Mouse (Mus musculus) testis, adult 2 months (tissue): ENCODE data around the gene Vkorc1.

Source experiments
- CTCF ChIP-seq: fragments of 200-500 bp; IDR thresholded peaks from 2 replicates; pipeline ENCODE4 v1.5.1; 2012; ENCODE audit warnings: low read depth, mild to moderate bottlenecking, inconsistent platforms, low read length, moderate library complexity; ENCODE audit not compliant: control insufficient read depth, insufficient read depth, insufficient replicate concordance
- POLR2A ChIP-seq: fragments of 200-500 bp; IDR thresholded peaks from 2 replicates; pipeline ENCODE4 v1.6.1; 2012; ENCODE audit warnings: low read depth, mild to moderate bottlenecking, inconsistent platforms, low read length, moderate library complexity; ENCODE audit not compliant: control insufficient read depth

DNA sequence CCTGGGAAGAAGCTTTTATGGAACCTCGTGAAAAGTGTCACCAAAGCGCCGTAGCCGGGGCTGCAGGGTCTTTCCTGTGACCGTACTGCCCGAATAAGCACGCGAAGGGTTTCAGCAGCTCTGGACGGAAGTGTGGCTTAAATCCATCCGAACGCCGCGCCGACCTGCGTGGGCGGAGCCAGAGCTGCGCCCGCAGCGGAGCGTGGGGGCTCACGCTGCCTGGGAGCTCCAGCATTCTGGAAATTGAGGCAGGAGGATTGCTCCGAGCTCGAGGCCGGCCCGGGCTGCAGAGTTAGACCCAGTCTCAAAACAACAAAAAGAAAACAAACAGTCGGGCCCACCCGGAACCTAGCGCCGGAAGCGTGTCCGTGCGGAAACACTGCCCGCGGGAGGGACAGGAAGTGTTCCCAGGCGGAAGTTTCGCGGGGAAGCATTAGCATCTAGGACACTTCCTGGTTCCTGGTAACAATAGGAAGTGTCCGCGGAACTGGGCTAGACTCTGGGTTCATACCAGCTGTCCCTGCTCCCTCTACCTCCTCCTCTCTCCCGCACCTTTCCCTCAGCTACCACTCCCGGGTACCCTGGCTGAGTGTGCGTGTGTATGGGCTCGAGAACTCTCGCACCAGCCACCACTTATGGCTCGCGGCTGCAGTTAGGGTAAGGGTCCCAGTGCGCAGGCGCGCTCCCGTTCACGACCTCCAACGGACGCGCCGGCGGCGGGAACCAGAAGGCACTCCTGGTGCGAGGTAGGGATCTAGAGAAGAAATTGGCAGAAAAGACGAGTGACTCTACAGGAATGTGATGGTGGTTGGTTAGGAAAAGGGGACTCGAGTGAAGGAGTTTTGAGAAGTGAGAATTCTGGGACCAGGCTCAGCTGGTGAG lies 18.7 kb downstream of the Vkorc1 start, which contains the start of gene Zfp668:
- TF ChIP-seq CTCF (no peak), POLR2A (peak; percentile 66)
